Mouse (Mus musculus) limb, embryonic 15.5 days (tissue): ENCODE results near the gene Ahctf1. TPM values are rescaled to one million over a fixed set of nuclear protein-coding genes. Genes with fewer than 3 reads are reported as not detected.

Source experiments
- ATAC-seq: fragments of 200-750 bp; cut with Nextera tagmentation; 2 replicates; pipeline ENCODE4 v1.8.0; 2017; ENCODE audit warnings: low read depth, moderate TSS enrichment; ENCODE audit not compliant: insufficient number of reproducible peaks, low FRiP score, low TSS enrichment
- H3K27ac ChIP-seq: fragments of 300-500 bp; sonication (generic); 2 replicates; pipeline ENCODE4 v1.5.1; 2015; ENCODE audit warnings: moderate library complexity, mild to moderate bottlenecking, inconsistent platforms
- H3K27me3 ChIP-seq: fragments of 300-500 bp; sonication (generic); 2 replicates; pipeline ENCODE4 v1.6.1; 2015; ENCODE audit warnings: inconsistent platforms
- H3K36me3 ChIP-seq: fragments of 300-500 bp; sonication (generic); 2 replicates; pipeline ENCODE4 v1.6.1; 2015; ENCODE audit warnings: inconsistent platforms
- H3K4me1 ChIP-seq: fragments of 300-500 bp; sonication (generic); 2 replicates; pipeline ENCODE4 v1.6.1; 2015; ENCODE audit warnings: inconsistent platforms
- H3K4me2 ChIP-seq: fragments of 300-500 bp; sonication (generic); 2 replicates; pipeline ENCODE4 v1.6.1; 2015; ENCODE audit warnings: mild to moderate bottlenecking, inconsistent platforms
- H3K4me3 ChIP-seq: fragments of 300-500 bp; sonication (generic); 2 replicates; pipeline ENCODE4 v1.5.1; 2015; ENCODE audit warnings: mild to moderate bottlenecking, inconsistent platforms
- H3K9ac ChIP-seq: fragments of 300-500 bp; sonication (generic); 2 replicates; pipeline ENCODE4 v1.6.1; 2015; ENCODE audit warnings: inconsistent platforms
- H3K9me3 ChIP-seq: fragments of 300-500 bp; sonication (generic); 2 replicates; pipeline ENCODE4 v1.6.1; 2016; ENCODE audit warnings: inconsistent platforms
- WGBS: fragments of 180-500 bp; shearing (Covaris S2); methylation state at CpG from one replicate; pipeline ENCODE4 v1.1.7; 2015; 5-methylcytosine and 5-hydroxymethylcytosine counted together
- polyA plus RNA-seq: library from polyadenylated mRNA; unstranded; fragments of >200 nt; fragmentation: Nextera tagmentation; extraction: Ambion mirVana; gene quantifications from 2 replicates; pipeline ENCODE4 v1.2.1, GENCODE M21; 2015

Gene Ahctf1
- polyA plus RNA-seq: 17.8 and 20.6 TPM in 2 replicates

DNA sequence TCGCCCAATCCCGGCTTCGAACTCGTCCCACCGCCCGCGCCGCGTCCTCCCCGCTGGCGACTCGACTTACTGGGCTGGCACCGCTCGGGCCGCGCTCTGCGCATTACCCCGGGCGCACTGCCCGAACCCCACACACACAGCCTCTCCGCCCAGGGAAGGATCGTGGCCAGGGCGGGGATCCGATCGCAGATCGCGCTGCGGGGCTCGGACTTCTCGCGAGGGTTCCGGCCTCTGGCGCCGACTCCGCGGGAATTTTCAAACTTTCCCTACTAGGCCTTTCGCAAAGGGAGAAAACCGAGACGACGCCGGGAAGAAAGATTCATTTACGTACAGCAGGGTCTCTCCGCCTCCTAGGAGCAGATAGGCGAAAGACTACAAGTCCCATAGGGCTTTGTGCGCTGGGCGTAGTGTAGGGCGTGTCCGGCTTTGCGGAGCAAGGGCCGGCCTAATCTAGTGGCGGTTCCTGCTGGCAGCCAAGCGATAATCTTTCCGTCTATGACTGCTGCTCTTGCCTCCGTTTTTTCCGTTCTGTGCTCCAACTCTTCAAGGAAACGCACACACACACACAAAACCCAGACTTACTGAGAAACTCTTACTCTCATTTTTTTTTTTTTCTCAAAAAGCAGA lies at the start of gene Ahctf1:
Gene Ahctf1 (minus strand): TSS at position 168 of the 627 bp plus-strand sequence.
- Histone ChIP-seq H3K4me2 (peak within 1 kb of the TSS; percentile 47), H3K9me3 (no peaks in the 10 kb centered on the region), H3K4me3 (peak within 1 kb of the TSS; percentile 79), H3K27ac (peak within 1 kb of the TSS; percentile 99), H3K4me1 (peaks cover 16% of the 10 kb centered on the region), H3K36me3 (peaks cover 3% of the 10 kb centered on the region; the same call in 1 of the 2 replicates), H3K9ac (peak within 1 kb of the TSS; percentile 97), H3K27me3 (no peaks in the 10 kb centered on the region)
- ATAC-seq: peak; percentile 99
- WGBS: under 1% methylated on average over 56 of the region's 56 CpGs

GRCm38 (mm10) chr1:179847759-179848389 lies 44.4 kb upstream of the Ahctf1 start:
- H3K4me1 ChIP-seq: peaks cover 8% of the 10 kb centered on the region
- WGBS: 2% methylated on average over 20 of the region's 20 CpGs
- peak; percentile 77 for ATAC-seq

GRCm38 (mm10) chr1:179847173-179847572 lies 43.7 kb upstream of the Ahctf1 start:
- no peak for ATAC-seq
- 47% methylated on average over 7 of the region's 7 CpGs for WGBS
- Histone ChIP-seq H3K27ac (no peak overlapping the region), H3K9me3 (no peaks in the 10 kb centered on the region), H3K36me3 (no peaks in the 10 kb centered on the region), H3K4me1 (peaks cover 8% of the 10 kb centered on the region), H3K4me3 (0 out of 2 replicates have a peak overlapping the region, but pooled peaks have one; percentile 41), H3K4me2 (peak overlapping the region; percentile 54; the same call in 1 of the 2 replicates), H3K27me3 (no peaks in the 10 kb centered on the region), H3K9ac (no peak overlapping the region)

More at GRCm38 (mm10) chr1:179847759-179848389, 44.4 kb upstream of the Ahctf1 start:
- H3K9ac ChIP-seq: peak overlapping the region; percentile 42; the same call in 1 of the 2 replicates
- H3K27ac ChIP-seq: peak overlapping the region; percentile 84
- H3K27me3 ChIP-seq: no peaks in the 10 kb centered on the region
- H3K4me2 ChIP-seq: peak overlapping the region; percentile 54
- H3K9me3 ChIP-seq: no peaks in the 10 kb centered on the region
- no peaks in the 10 kb centered on the region for H3K36me3 ChIP-seq
- peak overlapping the region; percentile 41 for H3K4me3 ChIP-seq

- no peaks in the 10 kb centered on the region for H3K9me3 ChIP-seq
These were observed 42.5 kb upstream of the Ahctf1 start for GRCm38 (mm10) chr1:179845832-179846499.

DNA sequence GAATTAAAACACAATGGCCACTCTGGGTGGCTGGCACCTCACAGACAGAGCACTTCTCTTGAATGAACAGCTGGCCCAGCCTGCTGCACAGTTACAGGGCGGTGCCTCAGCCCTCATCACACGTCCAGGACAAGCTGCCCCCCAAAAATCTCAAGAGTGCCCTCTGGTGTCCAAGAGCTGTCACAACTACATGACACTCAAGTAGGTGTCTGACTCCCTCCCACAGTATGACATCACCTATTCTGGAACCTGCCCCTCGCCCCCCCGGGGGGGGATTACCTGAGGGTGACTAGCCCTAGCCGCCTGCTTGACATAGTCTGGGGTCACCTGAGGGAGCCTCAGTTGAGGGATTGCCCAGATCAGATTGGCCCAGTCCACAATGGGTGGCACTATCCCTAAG lies 41.4 kb upstream of the Ahctf1 start:
- no peaks in the 10 kb centered on the region for H3K27me3 ChIP-seq
- H3K36me3 ChIP-seq: no peaks in the 10 kb centered on the region
- no peak overlapping the region for H3K4me2 ChIP-seq
- no peak overlapping the region for H3K4me3 ChIP-seq
- H3K9ac ChIP-seq: no peak overlapping the region
- no peak overlapping the region for H3K27ac ChIP-seq
- H3K9me3 ChIP-seq: no peaks in the 10 kb centered on the region
- 20% methylated on average over 5 of the region's 5 CpGs for WGBS
- H3K4me1 ChIP-seq: peaks cover 8% of the 10 kb centered on the region
- no peak for ATAC-seq

More at GRCm38 (mm10) chr1:179845832-179846499, 42.5 kb upstream of the Ahctf1 start:
- no peak for ATAC-seq
- H3K4me2 ChIP-seq: no peak overlapping the region
- no peak overlapping the region for H3K9ac ChIP-seq
- no peaks in the 10 kb centered on the region for H3K36me3 ChIP-seq
- peaks cover 8% of the 10 kb centered on the region for H3K4me1 ChIP-seq
- no peaks in the 10 kb centered on the region for H3K27me3 ChIP-seq
- no peak overlapping the region for H3K4me3 ChIP-seq
- no peak overlapping the region for H3K27ac ChIP-seq
- 83% methylated on average over 16 of the region's 16 CpGs for WGBS

- Histone ChIP-seq H3K4me2 (no peak overlapping the region), H3K27me3 (no peaks in the 10 kb centered on the region), H3K9ac (no peak overlapping the region), H3K4me3 (no peak overlapping the region), H3K27ac (no peak overlapping the region), H3K9me3 (no peaks in the 10 kb centered on the region), H3K4me1 (peaks cover 8% of the 10 kb centered on the region), H3K36me3 (no peaks in the 10 kb centered on the region)
- WGBS: 40% methylated on average over 3 of the region's 3 CpGs
- ATAC-seq: no peak
These were observed 40.5 kb upstream of the Ahctf1 start for GRCm38 (mm10) chr1:179843981-179844380.

DNA sequence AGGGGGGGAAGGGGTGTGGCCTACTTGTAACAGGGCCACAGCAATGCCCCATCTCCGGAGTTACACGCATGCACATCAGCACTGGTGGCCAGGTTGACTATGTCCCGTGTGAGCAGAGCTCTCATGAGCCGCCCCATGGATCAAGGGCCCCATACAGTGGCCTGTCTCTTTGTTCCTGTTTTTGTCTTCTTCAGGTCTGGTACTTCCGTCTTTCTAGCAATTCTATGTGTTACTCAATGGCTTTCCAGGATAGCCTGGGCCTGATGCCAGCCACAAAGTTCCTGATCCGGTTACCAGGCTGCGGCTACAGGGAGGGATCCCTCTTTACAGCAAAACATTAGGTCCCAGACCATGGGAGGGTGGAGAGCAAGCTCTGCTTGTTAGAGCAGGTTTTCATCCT lies 39.1 kb upstream of the Ahctf1 start:
- no peaks in the 10 kb centered on the region for H3K27me3 ChIP-seq
- H3K4me2 ChIP-seq: no peak overlapping the region
- H3K9ac ChIP-seq: no peak overlapping the region
- no peak overlapping the region for H3K27ac ChIP-seq
- H3K36me3 ChIP-seq: no peaks in the 10 kb centered on the region
- no peaks in the 10 kb centered on the region for H3K9me3 ChIP-seq
- no peak overlapping the region for H3K4me3 ChIP-seq
- WGBS: 76% methylated on average over 7 of the region's 7 CpGs
- no peak for ATAC-seq
- 0 out of 2 replicates have a peak, but pooled peaks cover 3% of the 10 kb centered on the region for H3K4me1 ChIP-seq

DNA sequence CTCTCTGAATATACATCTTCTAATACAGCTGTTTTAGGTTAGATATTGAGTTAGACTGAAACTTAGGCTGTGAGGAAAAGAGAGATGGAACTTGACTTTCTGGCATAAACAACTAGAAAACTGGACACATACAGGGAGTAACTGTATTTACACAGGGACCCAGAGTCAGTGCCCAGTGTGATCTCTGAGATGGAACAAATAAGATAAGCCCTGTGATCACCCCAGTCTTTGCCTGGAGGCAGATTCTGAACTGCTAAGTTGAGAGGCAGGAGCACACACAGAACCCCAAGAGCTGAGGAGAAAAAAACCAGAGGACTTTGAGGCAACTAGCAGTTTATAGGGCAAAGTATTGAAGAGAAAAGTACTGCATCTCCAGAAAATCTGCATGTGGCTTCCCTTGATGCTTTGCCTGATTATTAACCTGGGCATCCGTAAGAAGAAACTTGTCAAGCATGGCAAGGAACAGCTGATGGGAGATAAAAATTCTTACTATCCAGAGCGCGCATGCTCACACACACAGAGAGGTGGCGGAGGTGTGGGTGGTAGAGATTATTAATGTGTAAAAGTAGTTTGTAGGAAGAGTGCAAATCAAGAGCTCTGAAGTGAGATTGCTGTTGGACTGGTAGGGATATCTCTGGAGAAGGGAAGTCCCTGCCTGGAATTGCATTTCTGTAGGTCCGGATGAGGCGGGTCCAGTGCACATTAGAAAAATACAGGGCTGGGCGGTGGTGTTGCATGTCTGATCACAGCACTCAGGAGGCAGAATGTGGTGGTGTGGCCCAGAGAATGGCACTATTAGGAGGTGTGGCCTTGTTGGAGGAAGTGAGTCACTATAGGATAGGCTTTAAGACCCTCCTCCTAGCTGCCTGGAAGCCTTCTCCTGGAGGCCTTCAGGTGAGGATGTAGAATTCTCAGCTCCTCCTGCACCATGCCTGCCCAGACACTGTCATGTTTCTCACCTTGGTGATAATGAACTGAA lies 33.2 kb upstream of the Ahctf1 start:
- Histone ChIP-seq H3K9ac (no peak overlapping the region), H3K27me3 (no peaks in the 10 kb centered on the region), H3K27ac (no peak overlapping the region), H3K4me1 (no peaks in the 10 kb centered on the region), H3K4me2 (no peak overlapping the region), H3K4me3 (no peak overlapping the region), H3K36me3 (no peaks in the 10 kb centered on the region), H3K9me3 (no peaks in the 10 kb centered on the region)
- WGBS: 86% methylated on average over 7 of the region's 7 CpGs
- ATAC-seq: no peak

DNA sequence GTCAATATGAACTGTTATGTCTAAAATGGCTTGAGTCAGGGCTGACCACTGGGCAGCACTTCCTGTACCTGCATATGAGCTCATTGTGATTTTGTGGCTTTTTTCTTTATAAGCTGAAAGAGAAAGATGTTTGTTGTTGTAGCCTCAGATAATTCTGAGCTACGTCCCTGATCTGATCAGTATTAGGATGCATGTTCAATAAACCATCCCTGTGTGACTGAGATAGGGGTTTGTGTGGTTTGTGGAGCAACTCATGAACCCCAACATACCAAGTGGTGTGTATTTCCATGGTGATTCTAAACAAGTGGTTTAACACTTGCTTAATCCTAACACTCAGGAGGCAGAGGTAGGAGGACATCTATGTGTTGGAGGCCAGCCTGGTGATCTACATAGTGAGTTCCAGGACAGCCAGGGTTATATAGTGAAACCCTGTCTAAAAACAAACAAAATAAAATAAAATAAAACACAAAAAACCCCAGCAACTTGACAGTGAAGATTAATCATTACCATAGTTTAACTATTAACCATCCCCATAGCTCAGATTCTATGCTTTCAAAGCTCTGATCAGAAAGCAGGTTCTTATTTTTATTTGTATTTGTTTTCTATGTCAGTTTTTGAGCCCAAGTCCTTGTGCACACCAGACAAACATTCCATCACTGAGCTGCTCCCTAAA lies 32.4 kb upstream of the Ahctf1 start:
- WGBS: 93% methylated on average over 1 of the region's 1 CpGs
- Histone ChIP-seq H3K4me1 (no peaks in the 10 kb centered on the region), H3K27me3 (no peaks in the 10 kb centered on the region), H3K9me3 (no peaks in the 10 kb centered on the region), H3K27ac (no peak overlapping the region), H3K4me2 (no peak overlapping the region), H3K4me3 (no peak overlapping the region), H3K9ac (no peak overlapping the region), H3K36me3 (no peaks in the 10 kb centered on the region)
- no peak for ATAC-seq

GRCm38 (mm10) chr1:179833596-179833995 lies 30.1 kb upstream of the Ahctf1 start:
- WGBS: 79% methylated on average over 1 of the region's 1 CpGs
- no peak overlapping the region for H3K9ac ChIP-seq

More at GRCm38 (mm10) chr1:179833596-179833995, 30.1 kb upstream of the Ahctf1 start:
- Histone ChIP-seq H3K27me3 (no peaks in the 10 kb centered on the region), H3K9me3 (no peaks in the 10 kb centered on the region), H3K4me3 (no peak overlapping the region), H3K36me3 (no peaks in the 10 kb centered on the region), H3K4me2 (no peak overlapping the region), H3K27ac (no peak overlapping the region), H3K4me1 (no peaks in the 10 kb centered on the region)
- no peak for ATAC-seq
